Mouse (Mus musculus) brown adipose tissue, adult 24 weeks (tissue): Measurements from ENCODE around the gene Mybpc2. TPM values are rescaled to one million over a fixed set of nuclear protein-coding genes. Genes with fewer than 3 reads are reported as not detected.

Experiments used
- H3K27ac ChIP-seq: fragments of 200-500 bp; replicated peaks from 2 replicates; pipeline ENCODE4 v1.5.1; 2012; ENCODE audit warnings: low read depth, mild to moderate bottlenecking, low read length
- H3K4me1 ChIP-seq: fragments of 200-500 bp; 2 replicates; pipeline ENCODE4 v1.6.1; 2012; ENCODE audit warnings: low read length, mixed read lengths; ENCODE audit not compliant: control insufficient read depth, insufficient read depth, insufficient read length
- H3K4me3 ChIP-seq: fragments of 200-500 bp; 2 replicates; pipeline ENCODE4 v1.5.1; 2012; ENCODE audit warnings: low read depth, mild to moderate bottlenecking, low read length, moderate library complexity; ENCODE audit not compliant: insufficient read depth
- polyA plus RNA-seq: library from polyadenylated mRNA; stranded (reverse); fragments of >200 nt; gene quantifications from 2 replicates; pipeline ENCODE4 v1.2.4, GENCODE M21; 2012; ENCODE audit not compliant: missing spikeins, insufficient read depth, insufficient read length

The Mybpc2 gene
- polyA plus RNA-seq, 1 experiment, result 10.9 TPM

DNA sequence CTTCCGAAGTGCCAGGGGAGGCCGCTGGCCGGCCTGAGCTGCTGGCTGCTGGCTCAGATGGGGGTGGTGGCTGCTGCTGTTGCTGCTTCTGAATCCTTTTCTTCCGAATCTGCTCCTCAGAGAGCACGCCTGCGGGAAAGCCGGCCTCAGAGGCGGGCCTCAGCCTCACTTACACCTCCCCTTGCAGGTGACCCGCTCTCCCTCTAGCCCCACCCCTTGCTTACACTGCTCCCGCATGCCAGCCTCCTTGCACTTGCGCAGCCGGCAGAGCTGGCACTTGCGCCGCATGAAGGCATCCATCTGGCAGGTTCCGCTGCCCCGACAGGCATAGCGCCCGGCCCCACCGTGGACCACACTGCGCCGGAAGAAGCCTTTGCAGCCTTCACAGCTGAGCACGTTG is 27.3 kb upstream of the Mybpc2 start:
- Histone ChIP-seq H3K4me1 (peaks cover 8% of the 10 kb centered on the region; the same call in 1 of the 2 replicates), H3K4me3 (no peak overlapping the region), H3K27ac (no peak overlapping the region)

DNA sequence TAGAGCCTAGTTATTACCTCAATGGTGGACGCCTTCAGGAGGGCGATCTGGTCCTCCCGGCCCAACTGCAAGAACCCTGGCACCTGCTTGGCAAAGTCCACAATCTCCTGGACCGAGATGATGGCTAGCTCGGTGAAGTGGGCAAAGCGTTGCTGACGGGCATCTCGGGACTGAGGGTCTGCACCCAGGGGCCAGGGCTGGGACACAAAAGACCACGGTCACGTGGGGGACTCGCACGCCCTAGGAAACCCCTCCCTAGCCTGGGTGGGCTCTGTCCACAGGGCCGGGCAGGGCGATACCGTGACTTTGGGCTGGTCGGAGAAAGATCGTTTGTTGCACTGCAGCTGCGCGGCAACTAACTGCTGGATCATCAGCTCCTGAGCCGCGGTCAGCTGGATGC is 26.8 kb upstream of the Mybpc2 start:
- Histone ChIP-seq H3K4me1 (peaks cover 8% of the 10 kb centered on the region; the same call in 1 of the 2 replicates), H3K4me3 (no peak overlapping the region), H3K27ac (no peak overlapping the region)

DNA sequence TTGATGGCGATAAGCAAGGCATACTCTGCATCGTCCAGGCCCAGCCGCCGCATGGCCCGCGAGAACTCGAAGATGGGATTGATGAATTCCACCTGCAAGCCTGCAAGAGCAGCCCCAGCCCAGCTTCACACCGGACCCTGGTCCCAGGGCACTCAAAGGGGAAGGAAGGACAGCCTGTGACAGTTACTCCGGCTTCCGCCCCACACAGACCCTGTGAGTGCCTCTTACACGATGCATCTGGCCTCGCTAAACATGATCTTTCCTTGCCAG is 25.9 kb upstream of the Mybpc2 start:
- Histone ChIP-seq H3K4me3 (no peak overlapping the region), H3K4me1 (peaks cover 8% of the 10 kb centered on the region; the same call in 1 of the 2 replicates), H3K27ac (no peak overlapping the region)

DNA sequence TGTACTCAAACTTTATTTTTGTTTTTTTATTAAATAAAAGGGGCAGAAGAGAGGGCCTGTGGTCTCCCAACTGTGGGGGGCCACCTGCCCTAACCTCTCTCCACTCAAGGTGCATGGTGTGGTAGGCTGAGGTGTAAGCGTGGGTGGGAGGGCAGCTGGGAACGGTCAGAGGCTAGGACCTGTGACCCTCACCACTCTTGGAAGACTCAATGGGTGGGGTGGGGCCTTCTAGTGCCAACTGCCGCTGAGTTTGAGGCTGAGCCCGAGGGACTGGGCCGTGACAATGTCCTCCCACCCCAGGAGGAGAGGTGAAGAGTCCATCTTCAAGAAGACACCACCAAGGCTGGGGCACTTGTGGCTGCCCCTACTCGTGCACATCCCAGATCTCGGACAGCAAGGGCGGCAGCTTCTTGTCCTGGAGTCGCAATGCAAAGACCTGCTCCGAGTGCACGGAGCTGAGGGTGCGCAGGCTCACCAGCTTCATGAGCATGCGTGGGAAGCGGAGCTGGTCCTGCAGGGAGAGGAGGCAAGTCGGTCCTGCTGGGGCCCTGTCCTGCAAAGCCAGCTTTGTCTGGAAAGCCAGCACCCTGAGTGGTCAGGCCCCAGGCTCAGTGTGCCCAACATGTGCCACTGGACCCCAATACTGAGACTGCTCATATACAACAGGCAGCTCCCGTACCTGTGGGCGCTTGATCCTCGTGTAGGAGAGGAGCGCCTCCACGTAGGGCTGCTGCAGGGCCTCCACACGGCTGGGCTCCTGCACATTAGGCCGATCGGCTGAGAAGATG is 25.4 kb upstream of the Mybpc2 start:
- Histone ChIP-seq H3K27ac (no peak overlapping the region), H3K4me1 (peaks cover 8% of the 10 kb centered on the region; the same call in 1 of the 2 replicates), H3K4me3 (no peak overlapping the region)

DNA sequence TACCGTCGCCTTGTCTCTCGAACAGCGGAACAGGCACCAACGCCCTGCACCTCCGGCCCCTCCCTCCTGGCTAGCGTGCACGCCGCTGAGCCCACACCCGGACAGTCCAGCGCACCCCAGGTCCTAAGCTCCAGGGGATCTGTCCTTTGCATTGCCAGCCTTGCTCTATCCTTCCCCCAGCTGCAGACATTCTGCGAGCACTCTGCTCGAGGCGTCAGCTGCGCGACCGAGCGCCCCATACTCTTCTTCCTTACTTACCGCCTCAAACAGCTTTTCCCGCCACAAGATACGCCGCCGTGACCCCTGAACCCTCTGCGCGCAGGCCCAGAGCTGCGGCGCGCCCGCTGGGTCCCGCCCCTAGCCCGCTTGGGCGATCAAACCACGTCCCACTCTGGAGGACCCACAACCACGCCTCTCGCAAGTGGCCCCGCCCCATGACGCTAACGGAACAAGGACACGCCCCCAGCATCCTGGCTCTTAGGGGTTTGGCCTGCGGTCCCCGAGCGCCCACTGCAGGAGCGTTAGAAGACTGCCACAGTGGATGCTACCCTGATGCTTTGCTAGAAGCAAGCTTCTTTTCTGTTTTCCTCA is 24.1 kb upstream of the Mybpc2 start, which contains the start of gene Pold1:
TSS of gene Pold1 (minus strand) at position 353 of the 591 bp plus-strand sequence.
- H3K27ac ChIP-seq, result peak within 1 kb of the TSS; percentile 41

DNA sequence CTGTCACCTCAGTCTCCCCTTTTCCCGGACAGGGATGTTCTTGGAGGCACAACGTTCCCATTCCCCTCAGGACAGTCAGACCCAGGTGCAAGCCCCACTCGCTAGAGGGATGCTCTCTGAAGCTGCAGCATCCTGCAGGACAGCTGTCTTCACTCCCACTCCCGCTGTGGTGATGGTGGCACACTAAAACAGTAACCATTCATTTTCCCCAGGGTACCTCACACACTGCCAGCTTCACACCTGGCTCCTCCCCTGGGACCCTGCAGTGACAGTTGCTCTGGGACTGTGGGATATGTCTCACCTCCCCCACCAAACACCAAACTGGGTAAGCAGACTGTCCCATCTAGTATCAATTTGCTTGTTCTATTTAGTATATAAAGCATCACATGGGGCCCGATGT is 23.3 kb upstream of the Mybpc2 start:
- peak overlapping the region; percentile 41; the same call in 1 of the 2 replicates for H3K27ac ChIP-seq
- peaks cover 5% of the 10 kb centered on the region; the same call in 1 of the 2 replicates for H3K4me1 ChIP-seq
- peak overlapping the region; percentile 70 for H3K4me3 ChIP-seq

More for the DNA sequence above, 24.1 kb upstream of the Mybpc2 start, which contains the start of gene Pold1:
- H3K4me1 ChIP-seq, result peaks cover 8% of the 10 kb centered on the region; the same call in 1 of the 2 replicates
- peak within 1 kb of the TSS; percentile 70 for H3K4me3 ChIP-seq

DNA sequence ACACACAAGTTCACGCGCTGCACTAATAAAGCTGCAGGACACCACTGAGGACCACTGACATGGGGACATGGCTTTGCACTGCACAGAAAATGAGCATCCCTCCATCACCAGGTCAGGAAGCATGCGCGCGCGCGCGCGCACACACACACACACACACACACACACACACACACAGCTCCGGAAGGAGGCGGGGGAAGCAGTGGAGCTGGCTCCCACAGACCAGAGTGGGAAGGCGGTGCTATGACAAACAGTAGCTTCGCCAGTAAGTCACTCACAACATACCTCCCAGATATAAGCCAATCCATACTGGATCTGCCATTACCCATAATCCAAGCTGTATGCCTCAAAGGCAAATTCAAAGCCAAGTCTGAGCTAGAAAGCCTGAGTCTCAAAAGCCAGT is 22.6 kb upstream of the Mybpc2 start:
- peaks cover 5% of the 10 kb centered on the region; the same call in 1 of the 2 replicates for H3K4me1 ChIP-seq
- no peak overlapping the region for H3K27ac ChIP-seq
- no peak overlapping the region for H3K4me3 ChIP-seq

DNA sequence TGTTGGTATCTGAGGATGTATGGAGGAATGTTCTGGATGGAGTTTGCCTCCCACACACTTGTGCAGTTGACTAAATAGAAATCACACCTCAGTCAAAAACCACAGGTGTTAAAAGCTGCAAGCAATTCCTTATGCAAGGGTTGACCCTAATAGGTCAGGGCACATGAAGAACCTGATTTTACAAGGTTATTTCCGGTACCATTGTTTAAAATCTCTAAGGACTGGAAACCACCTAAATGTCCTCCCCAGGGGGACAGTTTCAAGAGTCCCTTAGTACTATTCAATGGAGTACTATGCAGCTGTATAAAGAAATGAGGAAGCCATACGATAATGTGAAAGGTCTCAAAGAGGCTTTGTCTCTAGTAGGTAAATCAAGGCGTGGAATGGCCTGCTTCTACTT is 21.8 kb upstream of the Mybpc2 start:
- Histone ChIP-seq H3K4me1 (peaks cover 5% of the 10 kb centered on the region; the same call in 1 of the 2 replicates), H3K27ac (no peak overlapping the region), H3K4me3 (no peak overlapping the region)

DNA sequence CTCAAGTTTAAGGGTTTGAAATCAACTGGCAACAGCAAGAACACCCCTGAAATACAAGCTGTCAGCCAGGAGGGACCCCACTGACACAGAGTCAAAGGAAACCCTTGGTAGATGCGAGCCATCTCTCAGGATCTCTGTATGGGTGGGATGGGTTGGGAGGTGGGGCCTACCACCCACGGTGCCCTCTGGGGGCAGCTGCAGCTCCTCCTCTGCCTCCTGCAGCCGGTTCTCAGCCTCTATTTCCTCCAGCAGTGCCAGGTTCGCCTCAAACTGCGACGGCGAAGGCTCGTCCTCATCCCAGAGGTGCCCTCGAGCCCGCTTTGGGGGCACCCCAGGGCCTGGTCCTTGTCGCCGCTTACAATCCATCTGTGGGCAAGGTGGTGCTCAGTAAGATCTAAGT is 18.6 kb upstream of the Mybpc2 start:
- no peak overlapping the region for H3K4me3 ChIP-seq
- H3K4me1 ChIP-seq, result peaks cover 5% of the 10 kb centered on the region; the same call in 1 of the 2 replicates
- H3K27ac ChIP-seq, result no peak overlapping the region

DNA sequence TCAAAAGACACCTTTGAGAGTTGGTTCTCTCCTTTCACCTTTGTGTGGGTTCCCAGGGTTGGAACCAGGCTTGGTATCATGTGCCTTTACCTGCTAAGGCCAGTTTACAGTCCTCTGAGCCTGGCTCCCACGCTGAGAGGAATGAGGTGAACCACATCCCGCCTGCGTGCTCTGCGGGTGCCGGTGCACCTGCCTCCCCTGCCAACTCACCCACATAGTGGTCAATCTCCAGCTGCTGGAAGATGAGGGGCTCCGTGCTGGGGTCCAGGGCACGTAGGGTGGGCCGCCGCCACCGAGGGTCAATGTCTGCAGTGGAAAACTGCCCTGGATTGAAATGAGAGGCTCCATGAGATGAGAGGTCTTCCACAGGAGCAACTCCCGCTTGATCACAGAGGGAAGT is 18.1 kb upstream of the Mybpc2 start:
- H3K4me1 ChIP-seq, result peaks cover under 1% of the 10 kb centered on the region; the same call in 1 of the 2 replicates
- H3K4me3 ChIP-seq, result no peak overlapping the region
- no peak overlapping the region for H3K27ac ChIP-seq

DNA sequence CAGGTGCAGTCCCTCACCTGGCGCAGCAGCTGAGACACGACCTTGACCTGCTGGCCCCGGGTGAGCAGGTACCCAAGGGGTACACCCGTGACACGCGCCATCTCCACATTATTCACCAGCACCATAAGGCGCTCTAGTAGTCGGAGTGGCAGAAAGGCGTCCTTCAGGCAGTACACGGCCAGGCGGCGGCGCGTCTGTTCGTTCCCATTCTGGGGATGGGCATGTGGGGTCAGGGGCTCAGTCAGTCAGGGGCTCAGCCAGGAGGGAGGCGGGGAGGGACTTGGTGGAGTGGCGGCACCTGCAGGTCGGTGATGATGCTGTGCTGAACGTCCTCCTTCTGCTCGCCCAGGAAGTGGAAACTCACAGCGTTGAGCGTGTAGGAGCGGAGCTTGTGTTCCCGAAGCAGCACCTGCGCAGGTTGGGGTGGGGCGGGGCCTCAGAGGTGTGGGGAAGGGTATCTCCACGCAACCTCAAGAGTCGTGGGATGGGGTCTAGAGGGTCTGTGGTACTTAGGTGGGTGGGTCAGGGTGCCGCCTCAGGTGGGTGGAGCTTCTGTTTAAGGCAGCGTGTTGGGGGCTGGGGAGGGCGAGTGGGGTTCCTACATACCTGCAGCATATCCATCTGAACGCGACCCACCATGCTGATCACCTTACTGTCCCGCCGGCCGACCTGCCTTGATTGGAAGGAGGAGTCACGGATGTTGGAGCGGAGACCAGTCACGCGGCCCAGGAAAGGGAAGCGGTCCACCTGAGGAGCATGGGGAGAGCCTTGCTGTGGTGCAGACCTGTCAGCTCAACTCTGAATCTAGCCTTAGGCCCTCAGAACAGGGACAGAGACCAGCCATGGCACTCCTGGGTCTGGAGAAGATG is 14.5 kb upstream of the Mybpc2 start:
- H3K4me1 ChIP-seq, result no peaks in the 10 kb centered on the region
- H3K4me3 ChIP-seq, result no peak overlapping the region

DNA sequence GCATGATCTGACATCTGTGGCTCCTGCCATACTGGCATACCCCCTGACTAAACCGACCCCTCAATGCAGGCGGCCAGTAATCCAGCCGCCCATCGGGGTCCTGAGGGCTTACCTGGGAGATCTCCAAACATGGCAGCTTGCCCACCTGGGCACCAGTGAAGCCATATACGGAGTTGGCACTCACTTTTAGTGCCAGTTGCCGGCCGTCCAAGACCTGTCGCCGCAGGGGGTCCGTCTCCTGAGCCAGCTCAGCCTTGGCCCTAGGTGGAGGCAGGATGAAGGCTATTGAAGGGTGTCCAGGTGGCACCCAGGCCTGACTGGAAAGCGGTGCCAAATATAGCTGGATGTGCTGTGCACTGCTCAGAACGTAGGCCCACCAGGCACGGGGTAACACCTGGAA is 13.0 kb upstream of the Mybpc2 start:
- no peaks in the 10 kb centered on the region for H3K4me1 ChIP-seq
- H3K27ac ChIP-seq, result no peak overlapping the region
- no peak overlapping the region for H3K4me3 ChIP-seq

More for the DNA sequence above, 14.5 kb upstream of the Mybpc2 start:
- H3K27ac ChIP-seq, result no peak overlapping the region

DNA sequence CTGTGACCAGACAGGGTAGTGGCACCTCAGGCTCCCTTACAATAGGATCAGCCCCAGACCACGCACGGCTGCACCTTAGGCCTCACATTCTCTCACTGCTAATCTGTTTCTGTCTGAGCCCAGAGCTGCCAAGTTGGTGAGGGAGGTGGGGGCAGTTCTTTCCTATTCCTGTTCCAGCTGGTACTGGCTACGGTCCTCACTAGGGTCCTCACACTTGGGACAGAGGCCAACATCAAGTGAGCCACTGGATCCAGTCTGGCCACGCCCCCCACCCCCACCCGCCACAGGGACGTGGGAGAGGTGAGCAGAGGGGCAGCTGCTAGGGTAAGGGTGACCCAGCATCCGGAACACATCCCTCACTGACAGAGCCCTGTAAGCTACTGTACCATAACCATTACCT is 12.6 kb upstream of the Mybpc2 start:
- no peaks in the 10 kb centered on the region for H3K4me1 ChIP-seq
- H3K4me3 ChIP-seq, result no peak overlapping the region
- H3K27ac ChIP-seq, result no peak overlapping the region

DNA sequence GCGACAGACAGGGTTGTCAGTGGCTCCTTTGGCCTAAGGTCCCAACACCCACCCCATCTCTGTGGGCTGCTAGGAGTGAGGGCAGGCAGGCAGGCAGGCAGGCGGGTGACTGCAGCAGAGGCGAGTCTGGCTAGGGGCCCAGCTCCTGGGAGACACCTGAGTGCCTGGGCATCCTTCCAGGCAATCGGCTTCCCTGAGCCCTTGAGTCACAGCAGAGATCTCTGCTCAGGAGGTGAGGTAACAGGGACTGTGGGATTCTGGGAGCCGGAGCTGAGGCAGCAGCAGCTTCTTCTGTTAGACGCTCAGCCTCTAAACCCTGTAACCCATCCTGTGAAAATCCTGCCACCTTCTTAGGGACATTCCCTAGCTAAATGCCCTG is 12.1 kb upstream of the Mybpc2 start:
- Histone ChIP-seq H3K27ac (no peak overlapping the region), H3K4me3 (no peak overlapping the region), H3K4me1 (no peaks in the 10 kb centered on the region)
